Mouse (Mus musculus) adrenal gland, postnatal 25 days (tissue): ENCODE data around the gene Lpp. TPM values are rescaled to one million over a fixed set of nuclear protein-coding genes. Genes with fewer than 3 reads are reported as not detected.
A peak's percentile ranks its signal among the peaks of the same experiment; 100 is the strongest.

ENCODE experiments used
- DNase-seq: peaks from one replicate; pipeline ENCODE4 v3.0.0; 2021; ENCODE audit warnings: mixed read lengths
- long read RNA-seq: library from polyadenylated mRNA; stranded (forward); transcript quantifications from one replicate; pipeline ENCODE4 v2.0.0, GENCODE M21; 2021
- total RNA-seq: library from RNA; stranded (reverse); gene quantifications from 2 replicates; pipeline ENCODE4 v1.2.3, GENCODE M21; 2021

Gene Lpp
- 81.9 and 103 TPM in 2 replicates for total RNA-seq
- long read RNA-seq, full-length matches to known transcripts: 1 of 24 reads
- long read RNA-seq, partial matches to known transcripts: 4 of 24 reads
- long read RNA-seq, other reads (novel, unspliced or antisense): 19 of 24 reads

DNA sequence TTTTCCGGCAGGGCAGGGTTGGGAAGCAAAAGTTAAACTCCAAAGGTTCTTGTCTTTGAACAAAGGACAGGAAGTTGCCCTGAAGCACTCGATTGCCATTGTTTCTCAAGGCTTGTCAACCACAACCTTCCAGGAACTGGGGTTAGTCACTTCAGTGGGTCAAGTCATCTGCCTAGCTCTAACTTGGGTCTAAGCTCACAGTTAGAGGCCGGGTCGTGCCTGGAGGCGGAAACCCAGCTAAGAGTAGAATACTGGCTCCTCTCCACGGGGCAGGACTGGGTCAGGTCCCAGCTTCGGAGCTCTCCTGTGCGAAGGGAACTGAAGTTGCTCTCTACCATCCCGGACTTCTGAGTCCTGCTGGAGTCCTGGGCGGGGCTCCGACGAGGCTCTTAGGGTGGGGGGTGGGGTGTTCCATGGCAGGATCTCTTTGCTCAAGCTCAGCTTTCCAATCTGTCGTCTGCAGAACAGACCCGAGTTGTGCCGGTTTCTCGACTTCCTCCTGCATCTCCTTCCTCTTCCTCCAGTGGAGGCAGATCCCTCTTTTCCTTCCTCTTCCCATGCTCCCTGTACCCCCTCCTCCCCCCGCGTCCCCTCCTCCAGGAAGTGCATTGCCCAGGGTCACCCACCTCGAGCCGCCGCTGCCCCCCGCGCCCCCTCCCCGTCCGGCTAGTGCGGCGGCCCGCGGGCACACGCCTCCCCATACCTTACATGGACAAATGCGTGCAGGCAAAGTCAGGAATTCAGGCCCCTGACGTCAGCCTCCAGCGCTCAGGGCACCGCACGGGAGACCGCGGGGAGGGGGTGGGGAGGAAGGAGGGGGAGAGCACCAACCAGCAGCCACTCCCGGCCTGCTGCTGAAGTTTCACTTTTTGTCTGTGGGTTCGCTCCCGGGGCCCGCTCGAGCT, at the start of gene Lpp:
Lpp (plus strand) TSS at position 857 of the 905 bp plus-strand sequence.
- peak; percentile 77 for DNase-seq

DNA sequence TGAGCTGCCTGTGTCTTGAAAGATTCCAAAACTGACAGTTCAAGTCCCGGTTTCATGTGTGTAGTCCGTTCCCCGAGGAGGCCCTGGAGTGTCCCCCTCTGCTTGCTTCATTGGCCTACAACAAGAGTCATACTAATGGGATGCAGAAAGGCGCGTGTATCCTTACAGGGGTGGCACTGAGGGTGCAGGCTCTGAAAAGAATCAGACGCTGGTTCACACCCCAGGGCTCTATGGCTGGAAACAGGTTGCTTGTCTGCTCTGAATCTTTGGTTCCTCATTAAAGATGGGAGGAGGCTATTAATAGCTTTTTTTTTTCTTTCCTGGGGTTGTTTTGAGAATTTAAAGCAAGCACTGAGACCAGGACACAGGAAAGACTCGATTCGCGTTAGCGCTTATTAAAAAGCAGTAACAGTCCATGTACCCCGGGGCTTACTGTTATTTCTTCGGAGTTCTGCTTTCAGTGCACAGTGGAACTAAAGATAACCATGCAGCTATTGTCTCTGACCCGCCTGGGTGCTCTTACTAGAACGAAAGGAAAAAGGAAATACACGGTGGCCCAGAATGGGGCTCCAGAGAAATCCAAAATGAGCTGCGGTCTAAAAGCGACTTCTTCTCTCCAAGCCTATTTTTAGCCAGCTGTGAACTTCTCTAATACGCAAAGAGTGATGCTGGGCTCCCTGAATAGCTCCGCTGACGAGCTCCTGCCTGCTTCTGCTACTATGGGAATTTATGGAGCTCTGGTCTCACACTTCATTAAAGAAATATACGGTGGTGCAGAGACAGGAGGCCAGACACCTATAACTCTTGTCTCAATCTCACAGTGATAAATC, 45.5 kb upstream of the Lpp start:
- DNase-seq: no peak

DNA sequence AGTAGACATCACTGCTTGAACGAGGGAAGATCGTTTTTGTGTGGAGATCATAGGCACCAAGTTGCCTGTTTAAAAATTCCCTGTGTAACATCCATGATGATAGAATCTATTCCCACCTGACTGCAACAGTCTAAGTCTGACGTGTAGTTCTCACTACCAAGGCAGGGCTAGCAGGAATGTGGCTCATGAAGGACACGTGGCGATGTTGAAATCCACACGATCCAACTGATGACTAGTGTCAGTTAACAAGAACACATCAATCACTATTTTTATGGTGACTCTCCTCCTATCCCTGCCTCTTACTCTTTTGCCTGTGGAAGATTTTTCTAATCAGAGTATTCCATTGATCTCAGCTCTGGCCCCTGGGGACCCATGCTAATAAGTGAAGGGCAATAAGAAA, 43.0 kb upstream of the Lpp start:
- no peak for DNase-seq

GRCm38 (mm10) chr16:24350751-24351150, 42.6 kb upstream of the Lpp start:
- no peak for DNase-seq

DNA sequence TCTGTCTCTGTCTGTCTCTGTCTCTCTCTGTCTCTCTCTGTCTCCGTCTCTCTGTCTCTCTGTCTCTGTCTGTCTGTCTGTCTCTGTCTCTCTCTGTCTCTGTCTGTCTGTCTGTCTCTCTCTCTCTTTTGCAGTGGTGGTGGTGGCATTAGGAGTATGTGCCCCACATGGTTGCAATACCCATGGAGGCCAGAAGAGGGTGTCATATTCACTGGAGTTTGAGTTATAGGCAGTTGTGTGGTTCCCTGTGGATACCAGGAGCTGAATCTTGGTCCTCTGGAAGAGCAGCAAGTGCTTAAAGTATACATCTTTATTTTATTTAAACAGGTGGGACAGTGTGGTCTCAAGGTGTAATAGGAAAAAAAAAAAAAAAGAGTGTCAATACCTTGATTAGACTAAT, 41.5 kb upstream of the Lpp start:
- DNase-seq: no peak

DNA sequence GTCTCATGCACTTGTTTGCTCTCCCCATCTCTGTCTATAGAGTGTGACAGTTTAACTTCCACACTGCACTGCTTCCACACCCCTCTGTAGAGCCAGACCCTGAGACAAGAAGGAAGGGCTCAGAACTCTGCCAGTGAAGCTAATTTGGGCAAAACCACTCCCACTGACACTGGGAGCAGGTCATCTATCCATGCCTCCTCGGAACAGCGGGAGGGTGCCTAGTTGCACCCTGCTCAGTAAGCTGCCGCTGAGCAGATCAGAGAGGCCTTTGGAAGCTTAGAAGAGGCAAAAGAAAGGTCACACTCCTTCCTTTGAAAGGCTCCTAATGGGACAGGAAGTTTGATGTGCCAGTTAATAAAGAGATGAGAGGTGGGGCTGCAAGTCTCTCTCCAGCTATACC, 39.5 kb upstream of the Lpp start:
- no peak for DNase-seq

- peak; percentile 71 for DNase-seq
Observed at GRCm38 (mm10) chr16:24361667-24362066, 31.6 kb upstream of the Lpp start.

- no peak for DNase-seq
Observed at GRCm38 (mm10) chr16:24364030-24364687, 29.1 kb upstream of the Lpp start.

DNA sequence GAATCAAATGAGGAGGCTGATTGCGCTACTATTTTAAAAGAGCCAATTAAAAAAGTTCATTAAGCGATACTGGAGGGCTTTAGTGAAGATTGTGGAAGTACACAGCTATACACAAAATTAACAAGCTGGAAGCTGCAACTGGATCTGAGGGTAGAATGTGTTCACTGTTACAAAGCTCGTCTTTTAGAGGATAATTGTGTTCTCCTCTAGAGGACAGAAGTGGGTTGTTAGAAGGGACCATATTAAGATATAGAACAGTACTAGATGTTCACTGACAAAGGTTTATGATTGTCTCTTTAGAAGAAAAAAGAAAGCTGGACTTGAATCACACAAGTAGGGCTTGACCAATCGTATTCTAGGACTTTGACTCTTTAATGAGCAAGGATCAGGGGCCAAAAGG, 27.4 kb upstream of the Lpp start:
- DNase-seq: no peak

DNA sequence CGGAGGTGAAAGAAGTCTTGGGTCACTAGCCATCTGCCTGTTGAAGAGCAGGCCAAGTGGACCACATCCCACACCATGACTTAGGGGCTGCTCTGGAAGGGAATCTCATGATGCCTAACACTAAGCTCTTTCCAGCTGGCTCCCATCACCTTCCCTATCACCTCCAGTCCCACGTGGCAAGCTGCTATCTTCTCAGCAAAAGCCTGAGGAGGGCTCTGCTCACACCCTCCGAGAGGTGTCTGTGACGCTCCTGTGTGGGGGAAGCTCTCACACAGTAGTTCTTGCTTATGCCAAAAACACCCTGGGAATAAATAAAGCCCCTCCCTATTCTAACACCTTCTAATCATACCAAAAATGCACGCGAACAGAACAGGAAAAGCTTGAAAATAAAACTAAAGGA, 26.2 kb upstream of the Lpp start:
- no peak for DNase-seq

GRCm38 (mm10) chr16:24367506-24367905, 25.8 kb upstream of the Lpp start:
- no peak for DNase-seq

GRCm38 (mm10) chr16:24376478-24376877, 16.8 kb upstream of the Lpp start:
- no peak for DNase-seq

GRCm38 (mm10) chr16:24390596-24390995, 2.7 kb upstream of the Lpp start:
- no peak for DNase-seq

- no peak for DNase-seq
Observed at GRCm38 (mm10) chr16:24391111-24391510, 2.2 kb upstream of the Lpp start.

- no peak for DNase-seq
Observed at GRCm38 (mm10) chr16:24391901-24392300, 1.4 kb upstream of the Lpp start.

GRCm38 (mm10) chr16:24393556-24394210, 376 bp downstream of the Lpp start:
- DNase-seq: peak; percentile 81

- peak; percentile 30 for DNase-seq
Observed at GRCm38 (mm10) chr16:24394211-24394991, 1.1 kb downstream of the Lpp start.

GRCm38 (mm10) chr16:24395100-24395499, 1.8 kb downstream of the Lpp start:
- no peak for DNase-seq

DNA sequence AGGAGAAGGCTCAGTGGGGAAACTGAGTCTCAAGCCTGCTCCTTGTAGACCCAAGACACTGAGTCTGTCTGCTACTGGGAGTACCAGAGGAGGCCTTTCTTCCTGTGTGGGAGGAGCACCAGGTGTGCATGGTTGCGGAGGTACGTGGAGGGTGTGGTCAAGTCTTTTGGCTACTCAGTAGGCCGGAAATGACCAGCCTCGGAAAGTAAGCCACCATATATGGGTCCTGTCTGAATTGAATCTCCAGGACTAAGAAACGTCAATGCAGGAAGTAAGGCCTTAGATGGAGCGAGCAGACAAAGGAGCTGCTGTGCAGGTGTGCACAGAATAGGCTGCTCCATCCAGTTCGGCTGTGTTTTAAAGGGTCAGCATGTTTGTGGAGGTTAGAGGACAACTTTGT, 3.2 kb downstream of the Lpp start:
- no peak for DNase-seq

DNA sequence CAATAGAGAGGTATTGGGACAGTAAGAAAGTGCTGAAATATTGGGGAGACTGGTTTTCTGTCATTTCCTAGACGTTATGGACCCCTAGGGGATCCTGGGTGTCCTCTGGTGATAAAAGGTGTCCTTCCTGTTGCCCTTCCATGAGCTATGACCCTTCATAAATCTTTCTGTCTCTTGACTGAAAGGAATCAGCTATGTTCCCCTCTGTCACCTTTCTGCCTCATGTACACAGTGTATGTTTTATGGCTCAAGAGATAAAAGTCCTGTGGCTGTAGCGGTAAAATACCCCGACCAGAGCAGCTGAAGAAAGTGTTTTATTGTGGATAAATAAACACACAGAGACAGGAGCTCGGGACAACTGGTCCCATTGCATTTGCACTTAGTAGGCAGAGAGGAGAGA, 5.2 kb downstream of the Lpp start:
- DNase-seq: no peak

DNA sequence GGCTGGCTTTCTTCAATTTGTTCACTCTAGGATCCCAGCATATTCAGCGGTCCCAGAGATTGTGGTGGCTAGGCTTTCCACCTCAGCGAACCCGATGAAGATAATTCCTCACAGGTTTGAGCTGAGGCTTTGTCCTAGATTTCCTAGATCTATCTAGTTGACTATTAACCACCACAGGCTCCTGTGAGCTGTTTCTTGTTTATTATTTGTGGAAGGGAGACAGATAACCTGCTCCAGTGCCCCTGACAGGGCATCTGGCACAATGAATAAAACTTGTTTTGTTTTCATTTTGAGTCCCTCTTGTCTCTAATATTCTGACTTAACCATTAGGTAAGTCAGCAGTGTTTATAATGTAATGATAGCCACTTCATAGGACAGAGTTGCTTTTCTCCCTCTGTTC, 5.6 kb downstream of the Lpp start:
- DNase-seq: no peak
